Mouse (Mus musculus) megakaryocyte progenitor cell, adult 5-6 weeks (primary cell): Measurements from ENCODE around the gene Mtch2. TPM values are rescaled to one million over a fixed set of nuclear protein-coding genes. Genes with fewer than 3 reads are reported as not detected.
"Not testable (repeated sequence)": the region's sequence is repeated elsewhere in the genome, so short reads cannot be mapped to it uniquely, and the experiment has no call there.

Experiments
- ATAC-seq: replicated peaks from 2 replicates; pipeline ENCODE4 v1.8.0; 2016; ENCODE audit warnings: mild to moderate bottlenecking, moderate TSS enrichment, inconsistent platforms; ENCODE audit not compliant: poor library complexity
- total RNA-seq, 2 experiments: library from RNA; stranded (forward) in 1 of 2; stranded (reverse) in 1 of 2; fragments of 157-497, 149-512 nt in 1 of 2; fragments of 200-1000 nt in 1 of 2; gene quantifications; 2 replicates each; pipeline versions ENCODE4 v1.2.3 to v1.2.4; 2015 to 2017

Gene Mtch2
- total RNA-seq, 2 experiments from 2014 or later = 170 to 176 TPM

GRCm38 (mm10) chr2:90861486-90861885 lies 14.5 kb downstream of the Mtch2 start:
- ATAC-seq = no peak

DNA sequence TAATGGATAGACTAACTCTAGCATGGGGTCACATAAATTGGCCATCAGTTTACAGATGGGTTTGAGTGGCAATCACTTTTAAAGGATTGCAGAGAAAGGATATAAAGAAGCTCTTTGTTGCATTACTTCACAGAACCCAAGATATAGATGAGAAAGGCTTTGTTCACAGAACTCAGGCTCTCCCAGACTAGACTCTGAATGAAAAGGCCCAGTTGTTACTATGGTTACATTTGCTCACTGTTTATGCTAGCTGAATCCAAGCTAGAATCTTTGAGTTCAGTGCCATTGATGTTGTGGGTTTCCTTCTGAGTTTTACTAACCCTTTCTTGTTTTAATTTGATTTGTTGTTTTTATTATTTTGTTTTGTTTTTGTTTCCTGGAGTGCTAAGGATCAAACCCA lies 17.2 kb downstream of the Mtch2 start:
- ATAC-seq = no peak

DNA sequence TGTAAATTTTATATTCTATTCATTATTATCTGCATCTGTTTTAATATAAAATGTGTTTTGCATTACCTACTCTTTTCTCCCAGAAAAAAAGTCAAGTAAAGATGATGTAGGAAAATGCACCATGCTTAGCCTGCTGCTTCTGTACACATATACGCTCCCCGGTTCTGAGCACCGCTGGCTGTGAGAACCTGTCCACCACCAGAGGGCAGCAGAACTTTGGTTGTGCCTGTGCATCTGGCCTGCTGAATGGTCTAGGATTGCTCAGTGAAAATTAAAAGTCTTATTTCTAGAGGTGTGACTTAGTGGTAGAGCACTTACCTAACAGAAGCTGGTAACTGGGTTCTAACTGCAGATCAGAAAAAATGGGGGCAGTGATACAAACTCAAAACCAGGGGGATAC lies 19.6 kb downstream of the Mtch2 start:
- ATAC-seq = peak; percentile 78

DNA sequence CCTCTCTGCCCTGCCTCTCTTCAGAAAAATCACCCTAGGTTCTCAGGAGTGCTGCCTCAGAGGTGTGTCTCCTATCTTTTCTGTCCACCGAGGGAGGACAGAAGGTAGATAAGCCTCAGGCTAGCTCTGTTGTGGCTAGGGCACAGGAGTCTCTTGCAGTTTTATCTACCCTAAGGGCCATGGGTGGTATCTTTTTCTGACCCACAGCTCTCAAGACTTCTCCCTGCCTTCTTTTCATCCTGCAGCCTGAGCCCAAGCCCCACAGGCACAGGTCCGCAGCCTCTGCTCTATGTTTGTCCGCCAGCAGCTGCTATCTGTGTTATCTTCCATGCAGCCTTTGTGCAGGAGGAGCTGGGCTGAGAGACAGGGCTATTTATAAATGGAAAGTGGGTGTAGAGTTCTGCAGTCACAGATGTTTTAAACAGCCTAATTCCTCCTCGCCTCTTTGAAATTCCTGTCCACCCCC lies 23.2 kb downstream of the Mtch2 start:
- peak; percentile 84 for ATAC-seq

- no peak for ATAC-seq
Observed at GRCm38 (mm10) chr2:90871180-90871961, 24.4 kb downstream of the Mtch2 start.

GRCm38 (mm10) chr2:90874025-90874424 lies 27.1 kb downstream of the Mtch2 start:
- ATAC-seq = no peak

DNA sequence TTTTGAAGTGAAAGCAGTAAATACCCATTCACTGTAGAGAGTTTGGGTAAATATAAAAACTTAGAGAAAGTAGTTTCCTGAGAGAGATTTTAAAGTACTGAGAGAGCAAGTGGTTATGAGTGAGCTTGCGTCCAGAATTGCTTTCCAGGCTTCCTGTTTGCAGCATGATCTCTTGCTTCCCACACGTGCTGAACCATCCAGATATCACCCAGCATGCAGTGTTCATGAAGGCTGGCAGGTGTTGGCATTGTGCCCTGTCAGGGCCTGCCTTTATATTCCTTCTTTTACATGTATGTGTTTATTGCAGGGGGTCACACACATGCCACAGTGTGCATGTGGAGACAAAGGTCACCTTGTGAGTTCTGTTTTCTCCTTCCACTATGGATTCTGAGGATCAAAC lies 28.3 kb downstream of the Mtch2 start:
- no peak for ATAC-seq

DNA sequence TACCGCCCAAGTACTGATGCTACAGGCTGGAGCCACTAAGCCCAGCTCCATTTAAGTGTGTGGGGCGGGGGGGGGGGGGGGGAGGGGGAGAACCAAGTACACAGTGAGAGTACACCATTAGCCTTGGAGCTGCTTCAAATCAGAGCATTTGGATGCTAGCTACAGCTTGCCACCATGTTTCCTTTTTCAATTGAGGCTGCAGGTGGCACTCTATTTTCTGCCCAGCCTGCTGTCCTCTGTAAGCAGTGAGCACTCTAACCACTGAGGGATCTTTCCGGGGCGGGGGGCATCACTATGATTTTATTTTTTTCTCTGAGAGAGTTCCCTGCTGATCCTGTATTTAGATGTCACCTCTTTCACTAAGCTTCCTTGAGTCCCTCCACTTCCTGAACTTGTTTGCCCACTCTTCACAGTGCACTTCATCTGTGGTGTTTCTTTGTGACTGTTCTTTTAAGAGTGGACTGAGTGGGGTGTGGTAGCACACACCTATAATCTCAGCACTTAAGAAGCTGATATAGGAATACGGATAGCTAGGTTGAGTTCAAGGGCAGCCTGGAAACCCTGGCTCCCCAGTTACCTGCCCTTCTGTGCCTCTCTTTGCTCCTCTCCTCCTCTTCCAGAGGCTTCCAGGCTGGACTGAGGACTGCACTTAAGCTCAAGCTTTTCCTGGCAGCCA lies 30.8 kb downstream of the Mtch2 start:
- no peak for ATAC-seq

DNA sequence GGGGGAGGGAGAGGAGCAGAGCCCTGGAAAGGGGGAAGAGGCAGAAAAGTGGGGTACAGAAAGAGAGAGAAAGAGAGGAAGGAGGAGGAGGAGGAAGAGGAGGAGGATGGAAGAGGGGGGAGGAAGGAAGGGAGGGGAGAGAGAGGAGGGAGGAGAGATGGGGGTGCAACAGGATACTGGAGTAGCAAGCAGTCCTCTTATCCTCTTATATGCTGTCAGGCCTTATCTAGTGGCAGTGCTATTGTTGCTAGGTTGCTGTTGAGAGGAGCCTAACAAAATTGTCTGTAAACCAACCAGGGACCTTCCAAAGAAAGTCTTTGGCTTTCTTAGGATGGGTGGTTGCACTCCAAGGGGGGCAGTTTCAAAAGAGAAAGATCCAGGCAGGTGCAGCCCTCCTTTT lies 32.5 kb downstream of the Mtch2 start:
- ATAC-seq = peak; percentile 42; the same call in 1 of the 2 replicates

- no peak; the same call in 1 of the 2 replicates for ATAC-seq
Observed at GRCm38 (mm10) chr2:90880144-90880785, 33.3 kb downstream of the Mtch2 start.

- no peak for ATAC-seq
Observed at GRCm38 (mm10) chr2:90881824-90882223, 34.9 kb downstream of the Mtch2 start.

GRCm38 (mm10) chr2:90885218-90886041 lies 38.5 kb downstream of the Mtch2 start, which contains the start of gene C1qtnf4:
C1qtnf4 (plus strand) TSS chr2:90885860.
- ATAC-seq = no peak

DNA sequence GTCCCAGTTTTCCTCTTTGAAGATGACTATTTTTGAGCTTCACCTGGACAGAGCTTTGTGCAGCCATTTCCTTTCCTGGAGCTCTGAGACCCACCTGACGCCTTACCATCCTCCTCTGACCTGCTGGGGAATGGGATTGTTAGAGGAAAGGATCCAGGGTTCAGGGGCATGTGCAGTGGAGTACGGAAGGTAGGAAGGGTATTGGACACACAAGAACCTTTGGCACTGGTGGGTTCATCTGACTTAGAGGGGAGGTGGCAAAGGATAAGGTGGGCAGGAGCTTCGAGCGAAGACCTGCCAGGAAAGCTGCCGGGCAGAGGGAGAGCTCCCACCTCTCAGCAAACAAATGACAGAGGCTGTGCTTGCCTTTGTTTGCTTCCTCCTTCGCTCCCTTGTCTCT lies 39.5 kb downstream of the Mtch2 start:
- ATAC-seq = no peak

GRCm38 (mm10) chr2:90887627-90888026 lies 40.7 kb downstream of the Mtch2 start:
- ATAC-seq = no peak

GRCm38 (mm10) chr2:90889550-90890548 lies 42.9 kb downstream of the Mtch2 start:
- ATAC-seq = peak; percentile 53

DNA sequence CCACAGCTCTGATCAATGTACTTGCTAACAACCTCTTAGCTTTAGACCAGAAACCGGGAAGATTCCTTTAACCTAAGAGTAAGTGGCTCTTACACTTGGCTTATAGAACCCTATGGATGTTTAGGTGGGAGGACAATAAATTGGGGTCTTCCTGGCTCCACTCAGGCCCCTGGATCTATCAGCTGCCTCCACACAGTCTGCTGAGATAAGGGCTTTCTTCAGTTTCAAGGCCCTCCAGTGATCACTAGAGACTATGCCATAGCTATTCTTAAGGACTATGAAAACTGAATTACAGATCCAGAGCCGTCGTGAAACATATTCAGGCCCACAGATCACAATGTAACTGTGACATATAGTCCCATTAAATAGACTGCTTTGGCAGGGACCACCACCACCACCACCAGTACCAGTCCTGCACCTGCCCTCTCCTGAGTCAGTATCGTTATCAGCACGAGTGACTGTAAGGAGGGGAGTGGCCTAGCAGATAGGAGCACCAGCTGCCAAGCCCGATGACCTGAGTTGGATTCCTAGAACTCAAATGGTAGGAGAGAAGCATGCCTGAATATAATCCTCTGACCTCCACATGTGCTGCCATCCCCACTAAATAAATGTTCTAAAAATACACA lies 46.8 kb downstream of the Mtch2 start:
- peak; percentile 74 for ATAC-seq

DNA sequence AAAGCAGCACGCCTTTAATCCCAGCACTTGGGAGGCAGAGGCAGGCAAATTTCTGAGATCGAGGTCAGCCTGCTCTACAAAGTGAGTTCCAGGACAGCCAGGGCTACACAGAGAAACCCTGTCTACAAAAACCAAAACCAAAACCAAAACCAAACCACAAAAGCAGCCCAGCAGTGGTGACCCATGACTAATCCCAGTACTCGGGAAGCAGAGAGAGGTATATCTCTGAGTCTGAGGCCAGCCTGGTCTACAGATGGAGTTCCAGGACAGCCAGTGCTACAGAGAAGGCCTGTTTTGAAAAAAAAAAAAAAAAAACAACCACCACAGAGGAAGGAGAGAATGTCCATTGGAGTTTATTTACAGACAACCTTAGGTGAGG lies 47.3 kb downstream of the Mtch2 start:
- not testable (repeated sequence) for ATAC-seq

DNA sequence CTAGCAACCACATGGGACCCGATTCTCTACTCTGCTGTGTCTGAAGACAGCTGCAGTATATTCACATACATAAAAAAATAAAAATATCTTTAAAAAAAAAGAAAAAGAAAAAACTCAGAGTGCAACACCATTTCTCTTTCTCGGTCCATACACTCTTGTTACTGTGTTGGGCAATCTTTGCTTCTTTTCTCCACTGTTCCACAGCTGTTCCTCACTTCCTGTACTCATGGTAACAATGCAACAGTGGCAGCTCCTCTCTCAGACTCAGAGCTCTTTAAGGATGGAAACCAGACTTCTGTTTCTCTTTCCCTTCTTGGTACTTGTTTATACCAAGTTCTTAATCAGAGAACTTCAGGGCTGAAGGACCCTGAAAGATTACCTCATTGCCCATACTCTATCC lies 56.4 kb downstream of the Mtch2 start:
- peak; percentile 62 for ATAC-seq
